Mouse (Mus musculus) liver, postnatal 0 days (tissue): ENCODE measurements around the gene 4430402I18Rik.

Source experiments
- CTCF ChIP-seq: sonication (generic); IDR thresholded peaks from 2 replicates; pipeline ENCODE4 v1.5.1; 2016; ENCODE audit warnings: antibody characterized with exemption, low read depth
- EP300 ChIP-seq: IDR thresholded peaks from 2 replicates; pipeline ENCODE4 v1.6.1; 2016; ENCODE audit warnings: antibody characterized with exemption, low read depth, mild to moderate bottlenecking

DNA sequence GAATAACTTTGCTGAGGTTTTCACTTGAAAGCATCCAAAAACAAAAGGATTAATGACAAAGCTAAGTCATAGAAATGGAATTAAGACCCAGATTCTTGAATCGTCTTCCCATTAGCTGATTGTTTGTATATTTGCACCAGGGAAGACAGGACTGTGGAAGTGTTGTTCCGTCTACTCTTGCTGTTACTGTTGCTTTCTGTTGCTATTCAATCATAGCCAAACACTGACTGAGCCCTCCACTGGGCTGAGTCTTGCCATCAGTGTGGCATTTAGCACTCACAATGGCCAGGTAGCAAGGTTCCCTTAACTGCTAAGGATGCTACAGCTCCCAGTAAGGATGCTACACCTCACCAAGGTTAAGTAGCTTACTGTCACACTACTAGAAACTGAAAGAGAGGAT lies 107.4 kb downstream of the 4430402I18Rik start:
- TF ChIP-seq CTCF, result no peak
- TF ChIP-seq EP300, result no peak
